Mouse (Mus musculus) liver, postnatal 0 days (tissue): ENCODE results near the gene Macrod2. TPM values are rescaled to one million over a fixed set of nuclear protein-coding genes. Genes with fewer than 3 reads are reported as not detected.

Experiments
- ATAC-seq: fragments of 200-750 bp; cut with Nextera tagmentation; 2 replicates; pipeline ENCODE4 v1.8.0; 2017; ENCODE audit warnings: mild to moderate bottlenecking, moderate library complexity
- DNase-seq: peaks from one replicate; pipeline ENCODE4 v3.0.0-alpha.2; 2016
- H3K27ac ChIP-seq: fragments of 300-500 bp; sonication (generic); 2 replicates; pipeline ENCODE4 v1.5.1; 2014; ENCODE audit warnings: antibody characterized with exemption, moderate library complexity, mild to moderate bottlenecking, low read depth
- H3K27me3 ChIP-seq: fragments of 300-500 bp; sonication (generic); 2 replicates; pipeline ENCODE4 v1.6.1; 2014; ENCODE audit warnings: low read length, control low read depth, mixed read lengths; ENCODE audit not compliant: insufficient read depth
- H3K36me3 ChIP-seq: fragments of 300-500 bp; sonication (generic); replicated peaks from 2 replicates; pipeline ENCODE4 v1.6.1; 2014; ENCODE audit warnings: mild to moderate bottlenecking, control low read depth, low read length, moderate library complexity, mixed read lengths; ENCODE audit not compliant: insufficient read depth
- H3K4me1 ChIP-seq: fragments of 300-500 bp; sonication (generic); 2 replicates; pipeline ENCODE4 v1.6.1; 2014; ENCODE audit warnings: antibody characterized with exemption, mild to moderate bottlenecking, control low read depth; ENCODE audit not compliant: insufficient read depth
- H3K4me2 ChIP-seq: fragments of 300-500 bp; sonication (generic); 2 replicates; pipeline ENCODE4 v1.6.1; 2014; ENCODE audit warnings: low read depth, mild to moderate bottlenecking, low read length, moderate library complexity, mixed read lengths
- H3K4me3 ChIP-seq: fragments of 300-500 bp; sonication (generic); 2 replicates; pipeline ENCODE4 v1.5.1; 2014; ENCODE audit warnings: low read depth, low read length
- H3K9ac ChIP-seq: fragments of 300-500 bp; sonication (generic); replicated peaks from 2 replicates; pipeline ENCODE4 v1.6.1; 2014; ENCODE audit warnings: mild to moderate bottlenecking, moderate library complexity
- H3K9me3 ChIP-seq: fragments of 300-500 bp; sonication (generic); 2 replicates; pipeline ENCODE4 v1.6.1; 2016; ENCODE audit warnings: mild to moderate bottlenecking, control low read depth, low read length, mixed read lengths
- CTCF ChIP-seq: sonication (generic); IDR thresholded peaks from 2 replicates; pipeline ENCODE4 v1.5.1; 2016; ENCODE audit warnings: antibody characterized with exemption, low read depth
- EP300 ChIP-seq: IDR thresholded peaks from 2 replicates; pipeline ENCODE4 v1.6.1; 2016; ENCODE audit warnings: antibody characterized with exemption, low read depth, mild to moderate bottlenecking
- WGBS: fragments of 180-500 bp; shearing (Covaris S2); extraction: QIAGEN DNeasy Blood & Tissue Kit; methylation state at CpG from one replicate; pipeline ENCODE4 v1.1.7; 2014; ENCODE audit not compliant: insufficient replicate concordance; 5-methylcytosine and 5-hydroxymethylcytosine counted together
- polyA plus RNA-seq: library from polyadenylated mRNA; unstranded; fragments of >200 nt; fragmentation: Nextera tagmentation; extraction: Ambion mirVana; gene quantifications from 2 replicates; pipeline ENCODE4 v1.2.1, GENCODE M21; 2015

The Macrod2 gene
- polyA plus RNA-seq, 1 experiment from 2014 or later: 9.3 TPM

DNA sequence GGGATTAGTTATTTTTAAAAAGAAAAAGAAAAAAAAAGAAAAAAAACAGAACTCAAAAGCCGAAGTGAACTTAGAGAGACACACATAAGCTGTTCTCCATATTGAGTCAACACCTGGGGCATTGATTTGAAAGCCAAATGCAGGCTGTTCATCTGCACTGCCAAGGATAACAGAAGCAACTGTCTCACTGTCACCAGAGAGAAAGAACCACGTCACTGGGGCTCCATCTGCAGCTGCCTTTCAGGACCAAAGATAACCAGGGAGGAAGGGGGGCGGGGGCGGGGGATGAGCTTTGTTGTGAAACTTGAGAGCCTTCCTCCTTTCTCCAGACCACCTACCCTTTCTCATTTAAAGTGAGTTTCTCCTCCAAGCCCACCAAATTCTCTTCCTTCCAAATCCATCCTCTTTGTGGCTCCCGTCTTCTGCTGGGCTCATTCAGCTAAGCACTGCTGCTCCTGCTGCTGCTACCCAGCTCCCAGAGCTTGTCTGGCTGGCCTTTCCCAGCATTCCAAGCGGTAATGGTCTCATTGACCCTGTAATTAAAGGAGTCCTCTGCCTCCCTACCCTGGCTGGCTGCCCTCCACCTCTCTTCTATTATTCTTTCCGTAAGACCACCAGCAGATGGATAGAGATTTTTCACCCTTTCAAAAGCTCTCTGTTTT is 1939.5 kb downstream of the Macrod2 start:
- Histone ChIP-seq H3K4me2 (no peak overlapping the region), H3K27me3 (no peaks in the 10 kb centered on the region), H3K4me3 (no peak overlapping the region), H3K9ac (no peak overlapping the region), H3K9me3 (no peaks in the 10 kb centered on the region), H3K36me3 (no peaks in the 10 kb centered on the region), H3K4me1 (no peaks in the 10 kb centered on the region), H3K27ac (no peak overlapping the region)
- ATAC-seq (no peak), DNase-seq (no peak)
- 32% methylated on average over 7 of the region's 7 CpGs for WGBS
- no peak for TF ChIP-seq EP300
- no peak for TF ChIP-seq CTCF

DNA sequence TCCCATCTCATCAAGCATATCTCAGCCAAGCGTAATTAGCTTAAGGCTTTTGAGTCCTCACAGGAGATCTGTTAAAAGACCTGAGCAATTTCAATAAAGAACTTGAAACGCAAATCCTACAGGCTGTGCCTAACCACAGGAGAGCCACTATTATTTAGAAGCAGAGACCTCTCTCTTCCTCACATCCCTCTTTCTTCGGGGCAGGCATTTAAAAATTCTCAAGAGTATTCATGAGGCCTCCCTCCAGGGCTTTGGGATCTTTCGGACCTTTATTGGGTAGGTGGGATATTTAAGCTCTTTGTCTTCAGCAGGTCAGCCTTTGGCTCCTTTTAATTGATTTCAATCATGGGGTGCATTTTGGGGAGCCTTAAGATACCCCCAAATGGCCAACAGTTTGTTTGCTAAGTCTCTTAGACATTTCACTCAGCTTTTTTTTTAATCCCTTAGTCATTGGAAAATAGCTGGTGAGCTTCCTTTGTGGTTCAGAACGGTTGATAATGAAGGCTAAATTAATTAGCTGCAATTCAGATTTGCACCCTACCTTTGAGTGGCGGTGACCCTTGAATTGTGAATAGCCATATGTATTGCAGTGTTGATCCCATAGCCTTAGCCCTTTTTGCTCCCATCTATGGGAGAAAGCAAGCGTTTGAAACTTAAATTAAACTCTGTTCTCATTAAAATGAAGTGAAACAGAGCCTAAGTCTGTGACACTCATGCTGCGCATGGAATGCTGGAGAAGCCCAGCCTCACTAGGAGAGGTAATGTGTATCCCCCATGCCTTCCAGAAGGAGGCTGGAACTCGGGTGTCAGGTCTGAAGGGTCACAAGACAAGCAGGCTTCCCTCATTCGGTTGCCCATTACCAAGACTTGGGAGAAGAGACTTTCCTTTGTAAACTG is 1940.2 kb downstream of the Macrod2 start:
- H3K4me1 ChIP-seq: no peaks in the 10 kb centered on the region
- H3K36me3 ChIP-seq: no peaks in the 10 kb centered on the region
- no peak overlapping the region for H3K4me2 ChIP-seq
- H3K9ac ChIP-seq: no peak overlapping the region
- H3K27me3 ChIP-seq: no peaks in the 10 kb centered on the region
- 58% methylated on average over 10 of the region's 10 CpGs for WGBS
- H3K27ac ChIP-seq: no peak overlapping the region
- ATAC-seq (no peak), DNase-seq (no peak)
- TF ChIP-seq EP300 (no peak), CTCF (no peak)
- no peak overlapping the region for H3K4me3 ChIP-seq
- no peaks in the 10 kb centered on the region for H3K9me3 ChIP-seq

DNA sequence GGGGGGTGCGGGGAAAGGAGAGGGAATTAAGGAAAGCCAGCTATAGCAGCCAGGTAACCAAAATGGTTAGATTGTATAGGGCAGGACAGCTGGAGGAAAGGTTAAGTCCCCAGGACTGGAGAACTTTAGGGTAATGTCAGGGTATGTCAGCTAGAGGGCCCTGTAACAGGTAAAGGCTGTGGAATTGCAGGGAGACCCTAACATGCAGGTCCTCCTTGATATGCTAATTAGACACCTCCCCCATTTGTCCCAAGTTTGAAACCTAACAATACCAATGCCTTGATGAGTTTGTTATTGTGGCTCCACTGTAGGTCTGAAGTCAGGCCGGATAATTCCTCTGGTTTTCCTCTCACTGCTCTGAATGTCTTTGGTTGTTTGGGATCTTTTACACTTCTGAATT is 1948.9 kb downstream of the Macrod2 start:
- H3K4me3 ChIP-seq: no peak overlapping the region
- no peak for DNase-seq
- H3K4me2 ChIP-seq: no peak overlapping the region
- no peaks in the 10 kb centered on the region for H3K4me1 ChIP-seq
- H3K36me3 ChIP-seq: no peaks in the 10 kb centered on the region
- no peak for ATAC-seq
- H3K9ac ChIP-seq: no peak overlapping the region
- no peaks in the 10 kb centered on the region for H3K9me3 ChIP-seq
- 48% methylated on average over 2 of the region's 2 CpGs for WGBS
- TF ChIP-seq EP300 (no peak), CTCF (no peak)
- H3K27ac ChIP-seq: no peak overlapping the region
- H3K27me3 ChIP-seq: no peaks in the 10 kb centered on the region

DNA sequence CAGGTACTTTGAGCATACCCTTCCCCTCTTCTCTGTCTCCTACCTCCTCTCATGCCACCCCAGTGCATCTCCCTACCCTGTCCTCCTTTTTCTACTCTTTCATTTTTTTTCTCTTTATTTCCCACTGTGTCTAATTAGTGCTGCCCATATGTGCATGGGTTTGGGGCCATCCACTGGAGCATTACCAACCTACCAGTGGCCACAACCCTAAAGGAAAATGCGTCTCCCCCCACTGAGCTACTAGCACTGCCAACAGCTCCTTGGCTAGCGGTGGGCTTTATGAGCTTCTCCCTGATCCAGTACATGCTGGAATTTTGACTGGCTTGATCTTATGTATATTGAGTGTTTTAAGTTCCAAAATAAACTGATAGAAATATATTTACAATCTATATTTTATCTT is 1949.6 kb downstream of the Macrod2 start:
- TF ChIP-seq EP300 (no peak), CTCF (no peak)
- WGBS: 80% methylated on average over 2 of the region's 2 CpGs
- DNase-seq (no peak), ATAC-seq (no peak)
- no peak overlapping the region for H3K27ac ChIP-seq
- no peaks in the 10 kb centered on the region for H3K9me3 ChIP-seq
- H3K4me1 ChIP-seq: no peaks in the 10 kb centered on the region
- no peak overlapping the region for H3K4me2 ChIP-seq
- no peak overlapping the region for H3K9ac ChIP-seq
- H3K27me3 ChIP-seq: no peaks in the 10 kb centered on the region
- H3K36me3 ChIP-seq: no peaks in the 10 kb centered on the region
- H3K4me3 ChIP-seq: no peak overlapping the region

DNA sequence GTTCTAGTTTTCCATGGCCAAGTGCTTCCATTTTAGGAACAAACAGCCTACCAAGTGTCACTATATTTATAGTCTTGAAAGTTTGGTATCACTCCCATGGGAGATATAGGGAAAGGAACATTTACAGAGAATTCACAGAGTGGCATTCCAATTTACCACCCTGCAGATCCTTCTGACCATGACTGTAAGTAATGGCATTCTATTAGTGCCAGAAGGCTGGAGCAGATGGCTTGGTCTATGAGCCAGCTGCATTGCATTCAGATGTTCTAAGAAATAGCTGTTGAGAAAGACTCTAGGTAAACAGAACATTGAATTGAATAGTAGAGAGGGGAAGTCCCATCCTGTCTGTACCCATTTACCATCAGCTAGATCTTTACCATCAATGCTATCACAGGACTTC is 1954.7 kb downstream of the Macrod2 start:
- ATAC-seq (no peak), DNase-seq (no peak)
- no peaks in the 10 kb centered on the region for H3K27me3 ChIP-seq
- H3K9me3 ChIP-seq: no peaks in the 10 kb centered on the region
- TF ChIP-seq EP300 (no peak), CTCF (no peak)
- no peak overlapping the region for H3K27ac ChIP-seq
- no peak overlapping the region for H3K4me2 ChIP-seq
- no peaks in the 10 kb centered on the region for H3K4me1 ChIP-seq
- no peaks in the 10 kb centered on the region for H3K36me3 ChIP-seq
- no peak overlapping the region for H3K9ac ChIP-seq
- no peak overlapping the region for H3K4me3 ChIP-seq

DNA sequence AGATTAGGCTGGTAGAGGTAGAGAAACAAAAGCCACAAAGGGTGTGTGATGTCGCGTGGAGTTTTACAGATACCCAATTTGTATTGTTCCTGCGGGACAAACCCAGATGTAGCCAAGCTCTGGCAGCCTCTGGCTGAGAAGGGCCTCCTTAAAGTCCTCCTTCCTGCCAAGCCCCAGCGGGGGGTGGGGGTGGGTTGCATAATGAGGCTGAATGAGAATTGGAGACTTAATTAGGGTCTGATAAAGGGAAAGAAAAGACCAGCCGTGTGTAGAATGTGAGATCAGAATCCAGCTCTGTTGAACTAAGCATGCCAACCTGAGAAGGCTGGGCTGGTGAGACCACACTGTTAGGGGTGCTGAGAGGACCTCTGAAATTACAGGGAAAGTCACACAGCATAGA is 1967.8 kb downstream of the Macrod2 start:
- TF ChIP-seq CTCF: no peak
- no peak for TF ChIP-seq EP300
- ATAC-seq (no peak), DNase-seq (no peak)
- H3K4me1 ChIP-seq: no peaks in the 10 kb centered on the region
- no peak overlapping the region for H3K4me2 ChIP-seq
- WGBS: 9% methylated on average over 5 of the region's 5 CpGs
- no peaks in the 10 kb centered on the region for H3K9me3 ChIP-seq
- H3K36me3 ChIP-seq: no peaks in the 10 kb centered on the region
- H3K27me3 ChIP-seq: no peaks in the 10 kb centered on the region
- no peak overlapping the region for H3K9ac ChIP-seq
- no peak overlapping the region for H3K4me3 ChIP-seq
- H3K27ac ChIP-seq: no peak overlapping the region
